Mouse (Mus musculus) heart, embryonic 15.5 days (tissue): ENCODE data around the gene Ak7. TPM values are rescaled to one million over a fixed set of nuclear protein-coding genes. Genes with fewer than 3 reads are reported as not detected.
A peak's percentile ranks its signal among the peaks of the same experiment; 100 is the strongest.

ENCODE experiments used
- ATAC-seq: fragments of 200-750 bp; cut with Nextera tagmentation; replicated peaks from 2 replicates; pipeline ENCODE4 v1.8.0; 2017; ENCODE audit warnings: low read depth, moderate TSS enrichment; ENCODE audit not compliant: insufficient number of reproducible peaks, insufficient read depth, low FRiP score
- H3K27ac ChIP-seq: fragments of 300-500 bp; sonication (generic); 2 replicates; pipeline ENCODE4 v1.5.1; 2015; ENCODE audit warnings: mild to moderate bottlenecking, inconsistent platforms
- H3K27me3 ChIP-seq: fragments of 300-500 bp; sonication (generic); 2 replicates; pipeline ENCODE4 v1.6.1; 2015; ENCODE audit warnings: inconsistent platforms
- H3K36me3 ChIP-seq: fragments of 300-500 bp; sonication (generic); 2 replicates; pipeline ENCODE4 v1.6.1; 2015; ENCODE audit warnings: mild to moderate bottlenecking, inconsistent platforms
- H3K4me1 ChIP-seq: fragments of 300-500 bp; sonication (generic); replicated peaks from 2 replicates; pipeline ENCODE4 v1.6.1; 2015; ENCODE audit warnings: inconsistent platforms
- H3K4me2 ChIP-seq: fragments of 300-500 bp; sonication (generic); 2 replicates; pipeline ENCODE4 v1.6.1; 2015; ENCODE audit warnings: inconsistent platforms, mild to moderate bottlenecking, moderate library complexity
- H3K4me3 ChIP-seq: fragments of 300-500 bp; sonication (generic); 2 replicates; pipeline ENCODE4 v1.5.1; 2015; ENCODE audit warnings: mild to moderate bottlenecking, inconsistent platforms
- H3K9ac ChIP-seq: fragments of 300-500 bp; sonication (generic); 2 replicates; pipeline ENCODE4 v1.6.1; 2015; ENCODE audit warnings: mild to moderate bottlenecking, inconsistent platforms
- H3K9me3 ChIP-seq: fragments of 300-500 bp; sonication (generic); replicated peaks from 2 replicates; pipeline ENCODE4 v1.6.1; 2016; ENCODE audit warnings: inconsistent platforms
- whole genome bisulfite sequencing: fragments of 180-500 bp; shearing (Covaris S2); methylation state at CpG from one replicate; pipeline ENCODE4 v1.1.7; 2015; ENCODE audit warnings: mixed read lengths; 5-methylcytosine and 5-hydroxymethylcytosine counted together
- polyA plus RNA-seq: library from polyadenylated mRNA; unstranded; fragments of >200 nt; fragmentation: Nextera tagmentation; extraction: Ambion mirVana; gene quantifications from 2 replicates; pipeline ENCODE4 v1.2.1, GENCODE M21; 2015

Ak7 gene
- 0.22 and 0.26 TPM in 2 replicates for polyA plus RNA-seq

- Histone ChIP-seq H3K9ac (no peak within 1 kb of the TSS), H3K9me3 (no peaks in the 10 kb centered on the region), H3K4me2 (peak within 1 kb of the TSS; percentile 43), H3K27ac (no peak within 1 kb of the TSS), H3K4me3 (no peak within 1 kb of the TSS), H3K36me3 (peaks cover 10% of the 10 kb centered on the region; the same call in 1 of the 2 replicates), H3K4me1 (peaks cover 6% of the 10 kb centered on the region; the same call in 1 of the 2 replicates), H3K27me3 (no peaks in the 10 kb centered on the region)
- WGBS: 11% methylated on average over 22 of the region's 22 CpGs
- peak; percentile 88 for ATAC-seq
These were observed at the start of gene Ak7 for GRCm38 (mm10) chr12:105705799-105706487. Gene Ak7, plus strand, starts transcription at chr12:105705976.

DNA sequence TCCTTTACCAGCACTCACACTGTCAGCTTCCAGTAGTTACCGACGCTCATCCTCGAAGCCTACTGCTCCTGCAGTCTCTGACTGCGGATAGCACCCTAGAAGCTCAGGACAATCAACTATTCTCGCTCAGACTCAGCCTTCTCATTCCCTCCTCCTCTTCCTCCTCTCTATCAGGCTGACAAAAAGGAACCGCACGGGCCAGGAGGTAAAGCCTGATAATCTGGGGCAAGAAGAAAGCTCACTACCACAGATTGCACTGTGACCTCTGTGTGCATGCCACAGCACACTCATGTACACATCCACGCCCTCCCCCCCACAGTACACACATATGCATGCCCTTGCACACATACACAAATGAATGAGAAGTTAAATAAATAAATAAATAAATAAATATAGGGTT, 29.5 kb upstream of the Ak7 start:
- Histone ChIP-seq H3K9me3 (no peaks in the 10 kb centered on the region), H3K9ac (no peak overlapping the region), H3K36me3 (peaks cover 22% of the 10 kb centered on the region), H3K4me3 (no peak overlapping the region), H3K4me1 (no peaks in the 10 kb centered on the region), H3K27ac (no peak overlapping the region), H3K27me3 (no peaks in the 10 kb centered on the region), H3K4me2 (no peak overlapping the region)
- 84% methylated on average over 8 of the region's 8 CpGs for WGBS
- ATAC-seq: no peak

DNA sequence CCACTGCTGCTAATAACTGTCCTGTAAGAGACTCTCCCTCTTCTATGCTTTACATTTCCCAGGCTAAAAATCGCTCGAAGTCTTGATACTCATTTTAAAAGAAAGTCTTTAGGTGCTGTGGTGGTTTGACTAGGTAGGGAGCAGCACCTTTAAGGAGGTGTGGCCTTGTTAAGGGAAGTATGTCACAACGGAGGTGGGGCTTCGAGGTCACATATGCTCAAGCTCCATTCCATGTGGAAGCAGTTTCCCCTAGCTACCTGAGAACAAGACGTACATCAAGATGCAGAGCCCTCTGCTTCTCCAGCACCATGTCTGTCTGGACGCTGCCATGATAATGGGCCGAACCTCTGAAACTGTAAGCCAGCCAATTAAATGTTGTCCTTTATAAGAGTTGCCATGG, 27.6 kb upstream of the Ak7 start:
- no peaks in the 10 kb centered on the region for H3K27me3 ChIP-seq
- H3K9ac ChIP-seq: no peak overlapping the region
- ATAC-seq: no peak
- no peak overlapping the region for H3K4me3 ChIP-seq
- H3K9me3 ChIP-seq: no peaks in the 10 kb centered on the region
- peaks cover 2% of the 10 kb centered on the region for H3K4me1 ChIP-seq
- 93% methylated on average over 7 of the region's 7 CpGs for WGBS
- peaks cover 17% of the 10 kb centered on the region for H3K36me3 ChIP-seq
- no peak overlapping the region for H3K27ac ChIP-seq
- H3K4me2 ChIP-seq: no peak overlapping the region

GRCm38 (mm10) chr12:105678762-105679161, 27.0 kb upstream of the Ak7 start:
- H3K9ac ChIP-seq: no peak overlapping the region
- WGBS: 82% methylated on average over 3 of the region's 3 CpGs
- H3K9me3 ChIP-seq: no peaks in the 10 kb centered on the region
- peaks cover 11% of the 10 kb centered on the region for H3K36me3 ChIP-seq
- H3K27me3 ChIP-seq: no peaks in the 10 kb centered on the region
- H3K4me1 ChIP-seq: peaks cover 6% of the 10 kb centered on the region
- H3K4me3 ChIP-seq: no peak overlapping the region
- ATAC-seq: no peak
- H3K4me2 ChIP-seq: no peak overlapping the region
- H3K27ac ChIP-seq: no peak overlapping the region

- Histone ChIP-seq H3K27me3 (no peaks in the 10 kb centered on the region), H3K9me3 (no peaks in the 10 kb centered on the region), H3K9ac (peak within 1 kb of the TSS; percentile 82), H3K4me2 (peak within 1 kb of the TSS; percentile 90), H3K4me1 (peaks cover 17% of the 10 kb centered on the region), H3K4me3 (peak within 1 kb of the TSS; percentile 94), H3K36me3 (no peaks in the 10 kb centered on the region; the same call in 1 of the 2 replicates), H3K27ac (peak within 1 kb of the TSS; percentile 93)
- ATAC-seq: peak; percentile 19
- WGBS: 1% methylated on average over 41 of the region's 41 CpGs
These were observed 21.6 kb upstream of the Ak7 start, which contains the start of gene Gskip for GRCm38 (mm10) chr12:105683933-105684901. Gene Gskip, plus strand, starts transcription at chr12:105684829.

- Histone ChIP-seq H3K4me1 (peaks cover 17% of the 10 kb centered on the region), H3K4me3 (peak within 1 kb of the TSS; percentile 94), H3K36me3 (peaks cover 5% of the 10 kb centered on the region; the same call in 1 of the 2 replicates), H3K9ac (peak within 1 kb of the TSS; percentile 82), H3K27me3 (no peaks in the 10 kb centered on the region), H3K9me3 (no peaks in the 10 kb centered on the region), H3K4me2 (peak within 1 kb of the TSS; percentile 90), H3K27ac (peak within 1 kb of the TSS; percentile 93)
- WGBS: under 1% methylated on average over 70 of the region's 73 CpGs
- peak; percentile 89 for ATAC-seq
These were observed 20.6 kb upstream of the Ak7 start, which contains the start of gene Atg2b for GRCm38 (mm10) chr12:105685001-105685691. Gene Atg2b, minus strand, starts transcription at chr12:105685211.

GRCm38 (mm10) chr12:105686791-105687190, 19.0 kb upstream of the Ak7 start:
- Histone ChIP-seq H3K9ac (no peak overlapping the region), H3K4me2 (no peak overlapping the region), H3K36me3 (peaks cover 6% of the 10 kb centered on the region; the same call in 1 of the 2 replicates), H3K27ac (no peak overlapping the region), H3K4me3 (0 out of 2 replicates have a peak overlapping the region, but pooled peaks have one; percentile 94), H3K27me3 (no peaks in the 10 kb centered on the region), H3K4me1 (peaks cover 17% of the 10 kb centered on the region), H3K9me3 (no peaks in the 10 kb centered on the region)
- 78% methylated on average over 3 of the region's 3 CpGs for WGBS
- ATAC-seq: no peak

- H3K27me3 ChIP-seq: no peaks in the 10 kb centered on the region
- H3K9ac ChIP-seq: no peak overlapping the region
- no peak overlapping the region for H3K27ac ChIP-seq
- ATAC-seq: no peak
- H3K4me1 ChIP-seq: peaks cover 17% of the 10 kb centered on the region
- H3K9me3 ChIP-seq: no peaks in the 10 kb centered on the region
- 85% methylated on average over 4 of the region's 4 CpGs for WGBS
- H3K4me2 ChIP-seq: no peak overlapping the region
- no peak overlapping the region for H3K4me3 ChIP-seq
- peaks cover 11% of the 10 kb centered on the region; the same call in 1 of the 2 replicates for H3K36me3 ChIP-seq
These were observed 18.4 kb upstream of the Ak7 start for GRCm38 (mm10) chr12:105687416-105687815.

DNA sequence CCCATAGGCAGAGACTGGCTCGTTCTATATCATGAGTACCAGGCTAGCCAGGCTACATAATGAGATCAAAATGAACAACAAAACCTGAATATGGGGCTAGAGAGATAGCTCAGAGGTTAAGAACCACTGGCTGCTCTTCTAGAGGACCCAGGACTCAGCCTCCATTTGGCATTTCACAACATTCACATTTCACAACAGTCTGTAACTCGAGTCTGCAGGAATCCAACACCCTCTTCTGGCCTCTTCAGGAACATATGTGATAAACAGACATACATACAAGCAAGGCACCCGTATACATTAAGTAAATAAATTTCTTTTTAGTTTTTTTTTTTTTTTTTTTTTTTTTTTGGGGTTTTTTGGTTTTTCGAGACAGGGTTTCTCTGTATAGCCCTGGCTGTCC, 17.2 kb upstream of the Ak7 start:
- no peak overlapping the region for H3K4me2 ChIP-seq
- H3K9ac ChIP-seq: no peak overlapping the region
- H3K4me1 ChIP-seq: peaks cover 13% of the 10 kb centered on the region
- peaks cover 11% of the 10 kb centered on the region; the same call in 1 of the 2 replicates for H3K36me3 ChIP-seq
- H3K27ac ChIP-seq: no peak overlapping the region
- no peaks in the 10 kb centered on the region for H3K9me3 ChIP-seq
- ATAC-seq: no peak
- H3K4me3 ChIP-seq: no peak overlapping the region
- H3K27me3 ChIP-seq: no peaks in the 10 kb centered on the region
- 77% methylated on average over 4 of the region's 4 CpGs for WGBS

DNA sequence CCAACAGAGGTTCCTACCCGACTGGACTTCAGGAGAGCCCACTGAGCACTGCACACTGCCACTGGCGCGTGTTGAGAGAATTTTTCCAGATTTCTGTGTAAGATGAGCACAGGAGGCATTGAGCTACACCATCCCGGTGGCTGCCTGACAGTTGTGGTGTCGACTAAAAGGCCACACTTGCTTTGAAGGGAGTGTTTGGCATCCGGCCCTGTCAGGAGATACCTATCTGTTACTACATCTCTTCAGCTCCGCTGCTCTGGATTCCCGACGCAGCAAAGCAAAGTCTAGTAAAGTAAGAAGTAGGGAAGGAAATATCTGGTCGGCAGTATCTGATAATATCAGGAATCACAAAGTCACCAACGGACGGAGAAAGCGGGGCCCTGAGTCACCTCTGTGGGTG, 16.3 kb upstream of the Ak7 start:
- H3K4me3 ChIP-seq: no peak overlapping the region
- H3K27me3 ChIP-seq: no peaks in the 10 kb centered on the region
- no peaks in the 10 kb centered on the region for H3K9me3 ChIP-seq
- no peak overlapping the region for H3K4me2 ChIP-seq
- H3K4me1 ChIP-seq: peaks cover 9% of the 10 kb centered on the region
- peaks cover 11% of the 10 kb centered on the region; the same call in 1 of the 2 replicates for H3K36me3 ChIP-seq
- 87% methylated on average over 13 of the region's 13 CpGs for WGBS
- H3K27ac ChIP-seq: no peak overlapping the region
- no peak for ATAC-seq
- no peak overlapping the region for H3K9ac ChIP-seq
